Mouse (Mus musculus): Measurements from ENCODE around the gene Zfyve28. TPM values are rescaled to one million over a fixed set of nuclear protein-coding genes. Genes with fewer than 3 reads are reported as not detected.

Zfyve28 gene
- polyA plus RNA-seq, 1 experiment from 2014 or later, result 0.42 TPM

Other genes starting within 250 kb of the Zfyve28 start
- gene Poln, start 119.0 kb downstream of the Zfyve28 start, polyA plus RNA-seq (2015; fragmentation: Nextera tagmentation; extraction: Ambion mirVana), result 0.23 and 0.24 TPM in 2 replicates
- gene Haus3, start 118.9 kb downstream of the Zfyve28 start, polyA plus RNA-seq (2015; fragmentation: Nextera tagmentation; extraction: Ambion mirVana), result 23.9 and 25.7 TPM in 2 replicates
- 20.2 TPM in 2 replicates for gene Mxd4, start 100.7 kb downstream of the Zfyve28 start, polyA plus RNA-seq (2015; fragmentation: Nextera tagmentation; extraction: Ambion mirVana)
- not detected in 2 replicates for gene Cfap99, start 151 bp upstream of the Zfyve28 start, polyA plus RNA-seq (2015; fragmentation: Nextera tagmentation; extraction: Ambion mirVana)
- 133 and 143 TPM in 2 replicates for gene Rnf4, start 47.8 kb upstream of the Zfyve28 start, polyA plus RNA-seq (2015; fragmentation: Nextera tagmentation; extraction: Ambion mirVana)
- 6.7 TPM in 2 replicates for gene Fam193a, start 81.5 kb upstream of the Zfyve28 start, polyA plus RNA-seq (2015; fragmentation: Nextera tagmentation; extraction: Ambion mirVana)
- gene Tnip2, start 225.5 kb upstream of the Zfyve28 start, polyA plus RNA-seq (2015; fragmentation: Nextera tagmentation; extraction: Ambion mirVana), result 15.8 and 17.1 TPM in 2 replicates
- gene Sh3bp2, start 237.4 kb upstream of the Zfyve28 start, polyA plus RNA-seq (2015; fragmentation: Nextera tagmentation; extraction: Ambion mirVana), result 3.4 and 3.7 TPM in 2 replicates

Data from intestine, embryonic 16.5 days (tissue).